Mouse (Mus musculus): ENCODE results near the gene Cmtm7. TPM values are rescaled to one million over a fixed set of nuclear protein-coding genes. Genes with fewer than 3 reads are reported as not detected.

The Cmtm7 gene
- 0.10 and 0.36 TPM in 2 replicates for polyA plus RNA-seq (2012)

DNA sequence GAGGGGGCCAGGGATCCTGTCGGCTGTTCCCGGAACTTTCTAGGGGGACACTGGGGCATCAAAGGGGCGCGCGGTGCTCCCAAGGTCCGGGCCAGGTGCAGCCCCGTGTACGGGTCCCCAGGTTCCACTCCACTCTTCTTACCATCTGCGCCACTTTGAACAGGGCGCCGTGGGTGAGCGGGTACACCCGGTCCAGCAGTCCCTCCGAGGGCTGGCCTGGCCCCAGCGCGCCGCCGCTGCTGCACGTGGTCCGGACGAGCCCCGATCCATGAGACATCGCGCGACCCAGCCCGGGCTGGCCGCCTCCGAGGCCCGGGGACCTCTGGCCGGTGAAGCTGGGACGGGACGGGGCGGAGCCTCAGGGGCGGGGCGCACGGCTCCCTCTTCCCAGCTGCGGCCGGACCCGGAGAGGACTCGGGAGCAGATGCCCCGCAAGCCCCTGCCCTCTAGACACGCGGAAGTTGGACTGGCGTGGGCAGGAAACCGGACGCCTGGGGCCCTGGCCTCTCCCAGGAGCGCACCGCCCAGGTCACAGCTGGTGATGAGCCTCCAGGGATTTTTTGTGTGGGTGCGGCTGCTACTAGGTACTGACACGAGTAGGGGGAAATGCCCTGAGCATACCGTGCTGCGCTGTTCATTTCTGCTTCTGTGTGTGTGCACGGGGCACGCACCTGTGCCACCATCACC is at the start of gene Cmtm7:
TSS of gene Cmtm7 (minus strand) at position 331 of the 687 bp plus-strand sequence.
- TF ChIP-seq GATA1 (IDR thresholded peaks at IDR 0.05; ENCODE audit: low read length): no peak

- no peak for TF ChIP-seq GATA1 (IDR thresholded peaks at IDR 0.05; ENCODE audit: low read length)
Measured at GRCm38 (mm10) chr9:114830351-114830750, 48.7 kb upstream of the Cmtm7 start.

DNA sequence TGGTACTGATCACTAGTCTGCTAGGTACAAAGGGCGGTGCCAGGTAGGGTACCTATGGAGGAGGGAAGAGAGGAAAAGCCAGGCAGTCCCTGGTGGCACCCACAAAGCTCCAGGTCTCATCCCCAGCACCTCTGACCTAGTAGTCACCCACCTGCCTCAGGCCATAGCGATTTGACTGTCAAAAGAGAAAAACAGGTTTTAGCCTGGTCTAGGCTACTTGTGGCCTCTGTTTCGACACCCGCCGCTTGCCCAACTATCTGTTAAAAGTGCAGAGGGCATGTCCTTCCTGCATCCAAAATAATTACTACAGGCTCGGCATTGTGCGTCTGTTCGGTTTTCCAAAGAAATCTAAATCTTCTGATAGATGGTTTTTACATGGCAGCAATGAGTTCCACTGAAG is 48.0 kb upstream of the Cmtm7 start:
- no peak for TF ChIP-seq GATA1 (IDR thresholded peaks at IDR 0.05; ENCODE audit: low read length)

GRCm38 (mm10) chr9:114828377-114828776 is 46.7 kb upstream of the Cmtm7 start:
- no peak for TF ChIP-seq GATA1 (IDR thresholded peaks at IDR 0.05; ENCODE audit: low read length)

DNA sequence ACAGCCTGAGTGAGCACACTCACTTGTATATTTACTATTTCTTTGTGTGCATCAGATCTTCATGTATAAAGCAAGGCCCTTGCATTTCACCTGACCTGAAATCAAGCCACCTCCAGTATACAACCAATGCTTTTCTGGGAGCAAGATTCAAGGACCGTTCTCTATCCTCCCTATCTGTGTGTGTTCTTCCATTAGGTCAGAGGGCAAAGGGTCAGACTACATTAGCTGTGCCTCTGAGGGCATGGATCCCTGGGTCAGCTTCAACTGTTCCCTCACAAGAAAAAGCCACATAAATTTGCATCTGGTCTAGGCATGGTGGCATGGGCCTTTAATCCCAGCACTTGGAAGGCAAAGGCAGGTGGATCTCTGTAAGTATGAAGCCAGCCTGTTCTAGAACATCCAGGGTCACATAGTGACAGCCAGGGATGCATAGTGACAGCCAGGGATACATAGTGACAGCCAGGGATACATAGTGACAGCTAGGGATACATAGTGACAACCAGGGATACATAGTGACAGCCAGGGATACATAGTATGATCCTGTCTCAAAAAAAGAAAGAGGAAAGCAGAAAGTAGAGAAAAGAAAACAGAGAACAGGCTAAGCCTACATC is 45.7 kb upstream of the Cmtm7 start:
- TF ChIP-seq GATA1 (IDR thresholded peaks at IDR 0.05; ENCODE audit: low read length): no peak

GRCm38 (mm10) chr9:114824166-114824565 is 42.5 kb upstream of the Cmtm7 start:
- no peak for TF ChIP-seq GATA1 (IDR thresholded peaks at IDR 0.05; ENCODE audit: low read length)

GRCm38 (mm10) chr9:114821548-114822289 is 40.1 kb upstream of the Cmtm7 start:
- no peak for TF ChIP-seq GATA1 (IDR thresholded peaks at IDR 0.05; ENCODE audit: low read length)

DNA sequence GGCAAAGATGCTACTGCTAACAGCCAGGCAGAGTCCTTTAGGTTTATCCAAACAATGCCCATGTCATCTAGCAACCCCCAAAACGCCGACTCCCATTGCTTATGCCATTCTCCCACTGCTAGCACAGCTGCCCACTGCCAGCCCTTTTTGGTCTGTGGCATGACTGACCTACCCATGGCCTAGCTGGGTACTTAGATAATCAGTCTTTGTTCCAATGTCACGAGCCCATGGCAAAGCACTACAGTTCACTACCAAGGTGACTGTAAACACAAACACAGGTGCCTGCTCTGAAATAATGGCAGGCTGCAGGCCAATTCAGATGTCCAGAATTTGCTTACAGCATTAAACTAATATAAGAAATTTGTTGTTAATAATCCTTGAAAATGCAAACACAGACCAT is 37.3 kb upstream of the Cmtm7 start:
- no peak for TF ChIP-seq GATA1 (IDR thresholded peaks at IDR 0.05; ENCODE audit: low read length)

- TF ChIP-seq GATA1 (IDR thresholded peaks at IDR 0.05; ENCODE audit: low read length): no peak
Measured at GRCm38 (mm10) chr9:114817012-114817411, 35.4 kb upstream of the Cmtm7 start.

GRCm38 (mm10) chr9:114816121-114816520 is 34.5 kb upstream of the Cmtm7 start:
- TF ChIP-seq GATA1 (IDR thresholded peaks at IDR 0.05; ENCODE audit: low read length): no peak

- TF ChIP-seq GATA1 (IDR thresholded peaks at IDR 0.05; ENCODE audit: low read length): no peak
Measured at GRCm38 (mm10) chr9:114815315-114815714, 33.7 kb upstream of the Cmtm7 start.

- TF ChIP-seq GATA1 (IDR thresholded peaks at IDR 0.05; ENCODE audit: low read length): no peak
Measured at GRCm38 (mm10) chr9:114812001-114812400, 30.3 kb upstream of the Cmtm7 start.

DNA sequence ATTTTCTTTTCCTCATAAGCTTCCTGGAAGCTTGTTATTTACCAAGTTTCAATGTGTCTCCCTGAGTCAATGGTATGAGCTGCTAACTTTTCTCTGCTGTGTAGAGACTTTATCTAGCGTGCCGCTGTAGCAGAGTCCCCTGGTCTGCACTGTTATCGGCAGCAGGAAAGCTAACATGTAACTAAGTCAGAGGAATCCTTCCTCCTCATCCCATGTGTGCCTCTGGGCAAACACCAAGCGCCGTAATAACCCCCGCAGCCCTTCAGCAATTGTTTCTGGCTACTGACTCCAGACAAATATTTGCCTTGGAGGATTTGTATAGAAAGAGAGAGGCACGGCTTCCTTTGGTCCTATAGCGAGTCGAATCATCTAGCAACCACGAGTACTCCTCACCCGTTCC is 29.2 kb upstream of the Cmtm7 start:
- TF ChIP-seq GATA1 (IDR thresholded peaks at IDR 0.05; ENCODE audit: low read length): no peak

DNA sequence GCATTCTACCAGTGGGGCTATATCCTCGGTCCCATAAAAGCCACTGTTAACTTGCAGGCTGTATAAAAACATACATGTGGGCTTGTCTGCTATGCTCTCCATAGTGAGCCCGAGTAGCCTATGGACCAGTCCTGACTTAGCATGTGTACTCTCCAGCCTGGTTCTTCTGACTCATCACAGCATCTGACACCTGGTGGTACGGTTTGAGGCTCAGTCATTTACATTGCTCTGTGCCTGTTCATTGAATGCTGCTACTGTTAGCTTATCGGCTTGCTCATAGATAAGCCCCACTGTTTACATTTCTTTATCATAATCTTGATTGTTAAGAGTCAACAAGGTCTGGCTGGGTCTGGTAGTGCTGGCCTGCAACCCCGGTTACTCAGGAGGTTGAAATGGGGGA is 27.0 kb upstream of the Cmtm7 start:
- TF ChIP-seq GATA1 (IDR thresholded peaks at IDR 0.05; ENCODE audit: low read length): no peak

DNA sequence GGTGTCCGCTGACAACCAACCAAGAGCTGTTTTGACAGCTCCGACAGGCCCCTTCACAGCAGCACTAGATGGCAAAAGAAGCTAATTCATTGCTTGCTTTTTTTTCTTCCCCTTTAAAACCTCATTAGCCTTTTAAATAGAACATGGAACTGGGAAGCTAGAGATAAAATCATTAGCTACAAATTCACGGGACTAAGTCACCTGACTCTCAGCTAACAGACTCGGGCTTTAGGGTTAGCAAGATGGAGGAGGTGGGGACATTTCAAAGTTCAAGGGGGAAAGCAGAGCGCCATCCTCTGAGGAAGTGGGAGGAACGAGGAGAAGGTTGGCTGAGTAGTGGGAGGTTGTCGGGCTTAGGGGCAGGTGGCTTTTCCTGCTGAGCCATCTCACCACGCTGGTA is 25.6 kb upstream of the Cmtm7 start:
- no peak for TF ChIP-seq GATA1 (IDR thresholded peaks at IDR 0.05; ENCODE audit: low read length)

- no peak for TF ChIP-seq GATA1 (IDR thresholded peaks at IDR 0.05; ENCODE audit: low read length)
Measured at GRCm38 (mm10) chr9:114805151-114805671, 23.6 kb upstream of the Cmtm7 start.

Data from G1E-ER4 (cell line).